Mouse (Mus musculus) layer of hippocampus, adult 2 months (tissue): ENCODE data around the gene Hk1. TPM values are rescaled to one million over a fixed set of nuclear protein-coding genes. Genes with fewer than 3 reads are reported as not detected.

Source experiments
- DNase-seq, 2 experiments: peaks; one replicate each; pipeline ENCODE4 v3.0.0; 2022; ENCODE audit warnings: low spot score in 2 of 2
- H3K27ac ChIP-seq: fragments of 200-600 bp; 2 replicates; pipeline ENCODE4 v1.8.1; 2022
- H3K4me3 ChIP-seq: fragments of 200-600 bp; 2 replicates; pipeline ENCODE4 v1.8.1; 2022; ENCODE audit warnings: mild to moderate bottlenecking
- CTCF ChIP-seq: fragments of 200-600 bp; conservative IDR thresholded peaks from 2 replicates; pipeline ENCODE4 v1.8.1; 2022; ENCODE audit warnings: antibody characterized with exemption, mild to moderate bottlenecking, moderate library complexity
- long read RNA-seq, 2 experiments: library from polyadenylated mRNA; stranded (forward); transcript quantifications; one replicate each; pipeline ENCODE4 v2.0.0; 2021; ENCODE audit warnings: borderline mapping rate in 2 of 2
- total RNA-seq, 2 experiments: library from RNA; stranded (reverse); gene quantifications; 2 replicates each; pipeline ENCODE4 v1.2.3; 2021

Gene Hk1
- total RNA-seq: 100 to 1,000 TPM; 292 to 307 TPM
- long read RNA-seq, experiment 1, full-length matches to known transcripts: 301 of 389 reads
- long read RNA-seq, experiment 1, partial matches to known transcripts: 65 of 389 reads
- long read RNA-seq, experiment 1, other reads (novel, unspliced or antisense): 23 of 389 reads
- long read RNA-seq, experiment 2, full-length matches to known transcripts: 387 of 479 reads
- long read RNA-seq, experiment 2, partial matches to known transcripts: 66 of 479 reads
- long read RNA-seq, experiment 2, other reads (novel, unspliced or antisense): 26 of 479 reads

- TF ChIP-seq CTCF: no peak
- Histone ChIP-seq H3K4me3 (no peak within 1 kb of the TSS), H3K27ac (no peak within 1 kb of the TSS)
- DNase-seq: no peak
These were observed at the start of gene Hk1 for GRCm38 (mm10) chr10:62379808-62380207. TSS of gene Hk1 (minus strand) at chr10:62379908.

GRCm38 (mm10) chr10:62425081-62425871 is 45.6 kb upstream of the Hk1 start:
- no peak overlapping the region for H3K27ac ChIP-seq
- DNase-seq: no peak
- H3K4me3 ChIP-seq: no peak overlapping the region
- TF ChIP-seq CTCF: no peak

GRCm38 (mm10) chr10:62422255-62422654 is 42.5 kb upstream of the Hk1 start, which contains the start of gene Hkdc1:
TSS of gene Hkdc1 (minus strand) at chr10:62422491.
- no peak for DNase-seq
- no peak within 1 kb of the TSS for H3K4me3 ChIP-seq
- TF ChIP-seq CTCF: no peak

GRCm38 (mm10) chr10:62421127-62421526 is 41.4 kb upstream of the Hk1 start:
- Histone ChIP-seq H3K27ac (no peak overlapping the region), H3K4me3 (no peak overlapping the region)
- no peak for TF ChIP-seq CTCF
- DNase-seq: no peak

More at GRCm38 (mm10) chr10:62422255-62422654, 42.5 kb upstream of the Hk1 start, which contains the start of gene Hkdc1:
- no peak within 1 kb of the TSS for H3K27ac ChIP-seq

- TF ChIP-seq CTCF: no peak
- no peak for DNase-seq
- Histone ChIP-seq H3K27ac (no peak overlapping the region), H3K4me3 (no peak overlapping the region)
These were observed 40.7 kb upstream of the Hk1 start for GRCm38 (mm10) chr10:62420399-62420798.

GRCm38 (mm10) chr10:62419422-62419821 is 39.7 kb upstream of the Hk1 start:
- H3K4me3 ChIP-seq: no peak overlapping the region
- H3K27ac ChIP-seq: no peak overlapping the region
- DNase-seq: no peak
- TF ChIP-seq CTCF: no peak

- Histone ChIP-seq H3K27ac (no peak overlapping the region), H3K4me3 (no peak overlapping the region)
- DNase-seq: no peak
- TF ChIP-seq CTCF: no peak
These were observed 39.2 kb upstream of the Hk1 start for GRCm38 (mm10) chr10:62418831-62419356.

- H3K27ac ChIP-seq: no peak overlapping the region
- no peak for TF ChIP-seq CTCF
- no peak overlapping the region for H3K4me3 ChIP-seq
- DNase-seq: no peak
These were observed 33.9 kb upstream of the Hk1 start for GRCm38 (mm10) chr10:62413606-62413982.

GRCm38 (mm10) chr10:62412906-62413605 is 33.3 kb upstream of the Hk1 start:
- H3K27ac ChIP-seq: no peak overlapping the region
- no peak overlapping the region for H3K4me3 ChIP-seq
- no peak for TF ChIP-seq CTCF
- DNase-seq: no peak

GRCm38 (mm10) chr10:62411431-62412410 is 32.0 kb upstream of the Hk1 start:
- Histone ChIP-seq H3K27ac (0 out of 2 replicates have a peak overlapping the region, but pooled peaks have one; percentile 2), H3K4me3 (peak overlapping the region; percentile 15; the same call in 1 of the 2 replicates)
- no peak for TF ChIP-seq CTCF
- DNase-seq: no peak

GRCm38 (mm10) chr10:62410943-62411342 is 31.2 kb upstream of the Hk1 start:
- peak; percentile 92 for TF ChIP-seq CTCF
- peak; percentile 50 to 67 for DNase-seq
- H3K27ac ChIP-seq: no peak overlapping the region
- peak overlapping the region; percentile 15; the same call in 1 of the 2 replicates for H3K4me3 ChIP-seq

- no peak for DNase-seq
- TF ChIP-seq CTCF: no peak
- Histone ChIP-seq H3K27ac (no peak overlapping the region), H3K4me3 (no peak overlapping the region)
These were observed 25.2 kb upstream of the Hk1 start for GRCm38 (mm10) chr10:62404901-62405300.
